Mouse (Mus musculus) myocyte (in vitro differentiated cells): ENCODE results near the gene Rin3.

Experiments
- E2F4 ChIP-seq: IDR thresholded peaks from one replicate; pipeline ENCODE4 v1.6.1; 2011; ENCODE audit warnings: mild to moderate bottlenecking, control low read depth, moderate library complexity; ENCODE audit not compliant: insufficient read depth
- MAX ChIP-seq: IDR thresholded peaks from one replicate; pipeline ENCODE4 v1.6.1; 2011; ENCODE audit warnings: low read depth, mild to moderate bottlenecking, control low read depth
- MYOD1 ChIP-seq, 3 experiments: IDR thresholded peaks; one replicate each; pipeline ENCODE4 v1.6.1; 2011; ENCODE audit warnings: control low read depth in 2 of 3, low read depth in 2 of 3, mild to moderate bottlenecking in 2 of 3, moderate library complexity in 1 of 3; ENCODE audit not compliant: insufficient read length in 2 of 3, control insufficient read depth in 1 of 3
- MYOG ChIP-seq, 3 experiments: IDR thresholded peaks; one replicate each; pipeline ENCODE4 v1.6.1; 2011; ENCODE audit warnings: control low read depth in 2 of 3, low read depth in 2 of 3, mild to moderate bottlenecking in 2 of 3; ENCODE audit not compliant: insufficient read length in 2 of 3, control insufficient read depth in 1 of 3, insufficient read depth in 1 of 3
- POLR2A ChIP-seq: IDR thresholded peaks from one replicate; pipeline ENCODE4 v1.6.1; 2011; ENCODE audit warnings: low read depth, mild to moderate bottlenecking, control low read depth, moderate library complexity; ENCODE audit not compliant: insufficient read length
- POLR2AphosphoS2 ChIP-seq: IDR thresholded peaks from one replicate; pipeline ENCODE4 v1.6.1; 2011; ENCODE audit warnings: low read depth, control low read depth; ENCODE audit not compliant: insufficient read length
- TCF12 ChIP-seq: IDR thresholded peaks from one replicate; pipeline ENCODE4 v1.6.1; 2011; ENCODE audit warnings: mild to moderate bottlenecking, control low read depth; ENCODE audit not compliant: poor library complexity, insufficient read depth, severe bottlenecking
- USF1 ChIP-seq: IDR thresholded peaks from one replicate; pipeline ENCODE4 v1.6.1; 2011; ENCODE audit warnings: low read depth, mild to moderate bottlenecking, control low read depth, moderate library complexity

GRCm38 (mm10) chr12:102342602-102343001 lies 59.8 kb downstream of the Rin3 start:
- no peak for TF ChIP-seq POLR2A
- TF ChIP-seq MYOG (IDR thresholded peaks at IDR 0.05; ENCODE audit: control insufficient read depth in 1 of 3, insufficient read depth in 1 of 3, insufficient read length in 2 of 3, low read depth in 2 of 3) = no peak
- no peak for TF ChIP-seq MAX
- TF ChIP-seq USF1 = no peak
- no peak for TF ChIP-seq POLR2AphosphoS2
- no peak for TF ChIP-seq MYOD1 (IDR thresholded peaks at IDR 0.05; ENCODE audit: control insufficient read depth in 1 of 3, insufficient read length in 2 of 3, low read depth in 2 of 3)
- TF ChIP-seq TCF12 = no peak
- TF ChIP-seq E2F4 = no peak
